Mouse (Mus musculus): ENCODE results near the gene Spocd1.

DNA sequence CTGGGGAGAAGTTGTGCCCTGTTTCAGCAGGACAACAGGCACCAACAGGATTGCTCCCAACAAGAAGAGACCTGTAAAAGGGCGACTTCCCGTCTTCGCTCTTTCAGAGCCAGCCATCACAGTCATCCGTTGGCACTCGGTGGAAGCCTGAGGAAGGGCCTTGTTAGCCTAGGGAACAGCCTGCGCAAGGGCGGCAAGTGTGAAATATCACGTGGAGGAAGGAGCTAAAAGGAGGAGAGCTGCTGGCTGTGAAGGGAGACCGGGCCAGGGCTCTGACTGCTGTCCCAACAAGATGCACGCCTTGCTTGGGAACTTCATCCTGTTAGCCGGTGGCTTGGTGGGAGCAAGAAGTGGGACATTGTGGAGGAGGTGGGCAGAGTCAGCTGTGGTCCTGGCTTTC lies 69.1 kb downstream of the Spocd1 start:
- no peak for TF ChIP-seq POLR2A (IDR thresholded peaks at IDR 0.05; ENCODE audit: extremely low read depth, insufficient read depth, low read length)
- TF ChIP-seq CTCF (IDR thresholded peaks at IDR 0.05; ENCODE audit: low read depth, low read length) = no peak

Data from liver, adult 2 months (tissue).